Mouse (Mus musculus) left cerebral cortex, adult 6 months (tissue): ENCODE data around the gene Mapk1. TPM values are rescaled to one million over a fixed set of nuclear protein-coding genes. Genes with fewer than 3 reads are reported as not detected.

Source experiments
- long read RNA-seq, 2 experiments: library from polyadenylated mRNA; unstranded; transcript quantifications; one replicate each; pipeline ENCODE4 v2.0.0; 2019 to 2020
- polyA plus RNA-seq: library from polyadenylated mRNA; unstranded; fragments of <200 nt; fragmentation: Nextera tagmentation; gene quantifications from 2 replicates; pipeline ENCODE4 v1.2.3, GENCODE M21; 2021

Mapk1 gene
- polyA plus RNA-seq, result 86.4 and 162 TPM in 2 replicates
- long read RNA-seq, experiment 1, full-length matches to known transcripts, result 868 of 1,093 reads
- long read RNA-seq, experiment 1, partial matches to known transcripts, result 141 of 1,093 reads
- long read RNA-seq, experiment 1, other reads (novel, unspliced or antisense), result 84 of 1,093 reads
- long read RNA-seq, experiment 2, full-length matches to known transcripts, result 45 of 186 reads
- long read RNA-seq, experiment 2, partial matches to known transcripts, result 56 of 186 reads
- long read RNA-seq, experiment 2, other reads (novel, unspliced or antisense), result 85 of 186 reads

GRCm38 (mm10) chr16:16983131-16983533 lies at the start of gene Mapk1:
Gene Mapk1 (plus strand): TSS chr16:16983382.

DNA sequence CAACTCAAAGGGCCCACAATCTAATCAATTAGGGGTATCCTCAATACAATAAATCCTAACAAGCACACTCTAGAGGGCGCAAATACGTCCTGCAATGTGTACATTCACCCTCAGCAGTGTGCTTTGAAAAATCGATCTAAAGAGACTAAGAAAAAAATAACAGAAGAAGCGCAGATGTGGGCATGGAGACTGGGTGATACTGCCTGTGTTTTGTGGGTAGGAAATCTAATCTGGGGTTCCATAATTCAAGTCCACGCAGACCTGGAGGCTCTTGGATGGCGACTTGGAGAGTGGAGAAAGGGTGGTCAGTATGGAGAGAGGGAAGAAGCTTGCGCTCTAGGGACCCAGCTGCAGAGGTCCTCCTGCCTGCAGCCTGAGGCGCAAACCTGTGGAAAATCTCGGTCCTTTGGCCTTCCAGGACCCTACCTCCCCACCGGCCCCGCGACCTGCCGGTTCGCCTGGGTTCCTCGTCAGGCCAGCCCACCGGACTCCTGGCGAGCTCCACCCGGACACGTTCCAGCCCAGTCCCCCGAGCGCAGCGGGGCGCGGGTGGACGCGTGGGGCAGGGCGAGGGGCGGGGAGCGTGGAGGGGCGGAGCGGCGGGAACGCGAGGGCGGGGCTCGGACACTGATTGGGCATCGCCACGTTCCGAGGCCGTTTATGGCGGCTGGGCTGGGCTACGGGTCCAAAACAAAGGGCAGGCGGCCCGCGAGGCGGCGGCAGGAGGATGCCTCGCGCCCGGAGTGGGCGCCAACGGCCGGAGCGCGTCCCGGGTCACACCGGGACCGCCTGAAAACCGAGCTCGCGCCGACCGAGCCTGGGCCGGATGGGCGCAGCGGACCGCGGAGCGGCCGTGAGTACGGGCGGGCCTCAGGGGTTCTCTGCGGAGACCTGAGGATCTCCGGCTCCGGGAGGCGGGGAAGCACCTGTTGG lies 86.6 kb downstream of the Mapk1 start, which contains the start of gene Ypel1:
TSS of gene Ypel1 (plus strand) at position 186 of the 933 bp plus-strand sequence.

Other genes with a start within 250 kb of the Mapk1 start
- gene Spag6l, start 153.9 kb upstream of the Mapk1 start, polyA plus RNA-seq, result 6.6 and 8.1 TPM in 2 replicates
- gene Igll1, start 119.4 kb upstream of the Mapk1 start, polyA plus RNA-seq, result not detected in 2 replicates
- 18.1 and 25.3 TPM in 2 replicates for gene Top3b, start 112.6 kb upstream of the Mapk1 start, polyA plus RNA-seq
- 0.38 and 0.88 TPM in 2 replicates for gene Vpreb1, start 112.5 kb upstream of the Mapk1 start, polyA plus RNA-seq
- 6.7 and 7.4 TPM in 2 replicates for gene Ppm1f, start 86.9 kb upstream of the Mapk1 start, polyA plus RNA-seq
- gene Ypel1, start 86.3 kb downstream of the Mapk1 start, polyA plus RNA-seq, result 19.7 and 31.3 TPM in 2 replicates
- gene Ppil2, start 127.9 kb downstream of the Mapk1 start, polyA plus RNA-seq, result 66.5 and 80.4 TPM in 2 replicates
- 1.5 and 2.6 TPM in 2 replicates for gene 2610318N02Rik, start 141.8 kb downstream of the Mapk1 start, polyA plus RNA-seq
- 36.1 and 38.1 TPM in 2 replicates for gene Sdf2l1, start 149.0 kb downstream of the Mapk1 start, polyA plus RNA-seq
- 36.2 and 43.2 TPM in 2 replicates for gene Ydjc, start 161.2 kb downstream of the Mapk1 start, polyA plus RNA-seq
- 0.81 and 0.87 TPM in 2 replicates for gene Ccdc116, start 163.8 kb downstream of the Mapk1 start, polyA plus RNA-seq
- 103 and 106 TPM in 2 replicates for gene Ube2l3, start 219.3 kb downstream of the Mapk1 start, polyA plus RNA-seq
- gene Rimbp3, start 225.2 kb downstream of the Mapk1 start, polyA plus RNA-seq, result 0.22 and 0.34 TPM in 2 replicates